Mouse (Mus musculus) hindbrain, embryonic 11.5 days (tissue): ENCODE results near the gene Ankfn1. TPM values are rescaled to one million over a fixed set of nuclear protein-coding genes. Genes with fewer than 3 reads are reported as not detected.

ENCODE experiments used
- ATAC-seq: fragments of 200-750 bp; cut with Nextera tagmentation; 2 replicates; pipeline ENCODE4 v1.8.0; 2017; ENCODE audit warnings: mild to moderate bottlenecking, moderate TSS enrichment, moderate library complexity; ENCODE audit not compliant: low FRiP score
- DNase-seq: peaks from one replicate; pipeline ENCODE4 v3.0.0-alpha.2; 2015; ENCODE audit warnings: low spot score
- H3K27ac ChIP-seq: fragments of 300-500 bp; sonication (generic); 2 replicates; pipeline ENCODE4 v1.5.1; 2014; ENCODE audit warnings: mild to moderate bottlenecking, low read depth, low read length
- H3K27me3 ChIP-seq: fragments of 300-500 bp; sonication (generic); 2 replicates; pipeline ENCODE4 v1.6.1; 2014; ENCODE audit warnings: mild to moderate bottlenecking, low read length, moderate library complexity, mixed read lengths; ENCODE audit not compliant: control insufficient read depth, insufficient read depth
- H3K36me3 ChIP-seq: fragments of 300-500 bp; sonication (generic); 2 replicates; pipeline ENCODE4 v1.6.1; 2014; ENCODE audit warnings: mild to moderate bottlenecking, low read length, moderate library complexity, mixed read lengths; ENCODE audit not compliant: control insufficient read depth, insufficient read depth
- H3K4me1 ChIP-seq: fragments of 300-500 bp; sonication (generic); replicated peaks from 2 replicates; pipeline ENCODE4 v1.6.1; 2014; ENCODE audit warnings: low read length, mixed read lengths; ENCODE audit not compliant: control insufficient read depth, insufficient read depth
- H3K4me2 ChIP-seq: fragments of 300-500 bp; sonication (generic); replicated peaks from 2 replicates; pipeline ENCODE4 v1.6.1; 2014; ENCODE audit warnings: mild to moderate bottlenecking, low read depth, low read length
- H3K4me3 ChIP-seq: fragments of 300-500 bp; sonication (generic); 2 replicates; pipeline ENCODE4 v1.5.1; 2014; ENCODE audit warnings: low read depth, low read length
- H3K9ac ChIP-seq: fragments of 300-500 bp; sonication (generic); 2 replicates; pipeline ENCODE4 v1.6.1; 2014; ENCODE audit warnings: low read depth, low read length
- H3K9me3 ChIP-seq: fragments of 300-500 bp; sonication (generic); 2 replicates; pipeline ENCODE4 v1.6.1; 2016; ENCODE audit warnings: low read length; ENCODE audit not compliant: control insufficient read depth
- WGBS: fragments of 180-500 bp; shearing (Covaris S2); extraction: QIAGEN DNeasy Blood & Tissue Kit; methylation state at CpG from one replicate; pipeline ENCODE4 v1.1.7; 2014; 5-methylcytosine and 5-hydroxymethylcytosine counted together
- polyA plus RNA-seq: library from polyadenylated mRNA; unstranded; fragments of >200 nt; fragmentation: Nextera tagmentation; extraction: Ambion mirVana; gene quantifications from 2 replicates; pipeline ENCODE4 v1.2.1, GENCODE M21; 2014

Gene Ankfn1
- polyA plus RNA-seq, 1 experiment from 2014 or later, result 2.1 TPM

DNA sequence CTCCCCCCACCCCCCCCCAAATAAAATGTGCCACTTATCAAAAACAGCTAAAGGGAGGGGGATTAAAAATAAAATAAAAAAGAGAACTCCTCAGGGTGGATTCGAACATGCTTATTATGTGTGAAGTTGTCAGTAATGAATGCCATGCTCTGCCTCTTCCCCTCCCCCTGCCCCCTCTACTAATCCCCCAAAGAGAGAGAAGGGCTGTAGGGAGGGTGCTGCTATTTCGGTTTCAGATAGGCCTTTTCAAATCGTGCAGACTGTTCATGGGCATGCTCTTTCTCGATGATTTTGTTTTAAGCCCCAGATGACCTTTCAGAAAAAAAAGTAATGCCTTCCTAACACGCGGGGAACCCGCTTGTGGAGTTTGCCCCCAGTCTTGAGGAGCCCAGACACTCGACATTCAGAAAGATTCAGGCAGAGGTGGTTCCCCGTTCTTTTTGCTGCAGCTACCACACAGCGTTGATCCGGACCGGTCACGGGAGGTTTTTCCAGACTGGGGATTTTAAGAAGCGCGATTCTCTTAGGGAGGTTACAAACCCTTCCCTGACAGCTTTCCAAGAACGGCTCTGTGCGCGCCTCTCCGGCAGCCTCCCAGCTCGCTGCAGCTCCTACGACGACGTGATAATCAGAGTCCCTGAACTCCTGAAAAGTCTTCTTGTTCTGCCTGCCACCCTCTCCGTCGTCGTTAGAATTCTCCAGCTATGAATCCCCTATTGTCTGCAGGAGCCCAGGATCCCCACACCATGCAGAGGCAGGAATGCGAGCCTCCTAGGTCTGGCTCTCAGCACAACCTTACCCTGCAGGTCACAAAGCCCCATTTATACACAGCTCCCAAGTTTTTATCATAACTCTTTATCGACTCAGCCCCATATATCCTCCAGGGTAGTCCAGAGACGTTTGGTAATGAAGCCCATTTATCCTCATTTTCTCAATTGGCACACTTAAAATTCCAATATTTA, 232.3 kb downstream of the Ankfn1 start:
- Histone ChIP-seq H3K4me1 (0 out of 2 replicates have a peak, but pooled peaks cover 3% of the 10 kb centered on the region), H3K27ac (peak overlapping the region; percentile 12; the same call in 1 of the 2 replicates), H3K9me3 (no peaks in the 10 kb centered on the region), H3K36me3 (no peaks in the 10 kb centered on the region), H3K4me3 (0 out of 2 replicates have a peak overlapping the region, but pooled peaks have one; percentile 1), H3K9ac (peak overlapping the region; percentile 38), H3K4me2 (peak overlapping the region; percentile 29), H3K27me3 (no peaks in the 10 kb centered on the region)
- DNase-seq (peak; percentile 57), ATAC-seq (0 out of 2 replicates have a peak, but pooled peaks have one; percentile 38)
- WGBS, result 4% methylated on average over 29 of the region's 29 CpGs

DNA sequence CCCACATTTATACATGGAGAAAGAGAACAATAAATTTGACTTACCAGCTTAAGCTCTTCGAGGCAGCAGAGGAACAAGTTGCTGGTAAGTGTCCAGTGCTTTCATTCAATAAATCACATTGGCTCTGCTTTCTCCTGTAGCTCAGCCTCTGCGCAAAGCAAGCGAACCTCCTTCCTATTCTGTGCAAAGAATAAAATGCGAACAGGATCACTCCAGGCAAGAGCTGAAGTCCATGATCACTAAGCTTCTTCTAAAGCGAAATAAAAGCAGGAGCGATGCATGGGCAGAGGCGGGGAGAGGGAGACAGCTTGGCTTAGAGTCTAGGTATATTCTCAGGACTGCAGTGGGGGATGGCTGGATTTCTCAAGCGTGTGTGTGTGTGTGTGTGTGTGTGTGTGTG, 239.1 kb downstream of the Ankfn1 start:
- Histone ChIP-seq H3K27me3 (no peaks in the 10 kb centered on the region), H3K4me3 (no peak overlapping the region), H3K27ac (no peak overlapping the region), H3K9ac (no peak overlapping the region), H3K36me3 (no peaks in the 10 kb centered on the region), H3K9me3 (no peaks in the 10 kb centered on the region), H3K4me1 (no peaks in the 10 kb centered on the region), H3K4me2 (no peak overlapping the region)
- ATAC-seq (no peak), DNase-seq (no peak)
- WGBS, result 86% methylated on average over 8 of the region's 8 CpGs

- H3K4me1 ChIP-seq, result no peaks in the 10 kb centered on the region
- 66% methylated on average over 4 of the region's 4 CpGs for WGBS
- H3K9ac ChIP-seq, result no peak overlapping the region
- H3K4me2 ChIP-seq, result no peak overlapping the region
- no peak for DNase-seq
- no peak overlapping the region for H3K27ac ChIP-seq
- H3K27me3 ChIP-seq, result no peaks in the 10 kb centered on the region
- no peak overlapping the region for H3K4me3 ChIP-seq
- no peaks in the 10 kb centered on the region for H3K9me3 ChIP-seq
- ATAC-seq, result no peak
- H3K36me3 ChIP-seq, result no peaks in the 10 kb centered on the region
These were observed 249.5 kb downstream of the Ankfn1 start for GRCm38 (mm10) chr11:89527800-89528430.

GRCm38 (mm10) chr11:89515501-89515901, 262.0 kb downstream of the Ankfn1 start:
- Histone ChIP-seq H3K9me3 (no peaks in the 10 kb centered on the region), H3K27me3 (no peaks in the 10 kb centered on the region), H3K27ac (no peak overlapping the region), H3K9ac (no peak overlapping the region), H3K4me2 (no peak overlapping the region), H3K4me3 (no peak overlapping the region), H3K36me3 (no peaks in the 10 kb centered on the region), H3K4me1 (no peaks in the 10 kb centered on the region)
- DNase-seq (no peak), ATAC-seq (no peak)
- 61% methylated on average over 9 of the region's 9 CpGs for WGBS

DNA sequence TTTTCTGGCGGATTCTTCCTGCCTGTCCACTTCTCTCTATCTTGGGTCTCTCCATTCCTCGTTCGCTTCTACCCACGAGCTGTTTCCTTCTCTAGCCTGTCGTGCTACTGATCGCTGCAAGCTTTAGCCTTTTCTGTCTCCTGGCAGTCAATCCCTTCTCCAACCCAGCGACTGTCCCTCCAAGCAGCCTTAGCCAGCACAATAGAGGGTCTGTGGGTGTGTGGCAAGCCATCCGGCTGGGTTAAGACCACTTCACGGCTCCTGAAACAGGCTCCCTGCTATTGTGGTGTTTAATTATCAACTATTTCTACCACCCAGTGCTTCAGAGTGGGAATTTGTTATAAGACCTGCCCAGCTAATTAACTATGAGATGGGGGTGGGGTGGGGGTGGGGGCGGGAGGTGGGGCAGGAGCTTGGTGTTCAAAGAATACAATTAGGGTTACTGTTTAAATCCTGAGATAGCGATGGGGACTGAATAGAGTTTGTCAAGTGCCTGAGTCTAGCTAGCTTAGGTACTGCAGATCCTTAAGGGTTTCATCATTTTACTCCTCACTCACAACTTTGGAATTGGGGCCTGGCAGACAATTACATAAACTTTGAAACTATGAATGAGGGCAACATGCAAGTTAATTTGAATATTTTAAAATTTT, 268.7 kb downstream of the Ankfn1 start:
- 13% methylated on average over 11 of the region's 11 CpGs for WGBS
- no peak overlapping the region for H3K27ac ChIP-seq
- ATAC-seq (no peak), DNase-seq (peak; percentile 32)
- H3K36me3 ChIP-seq, result no peaks in the 10 kb centered on the region
- no peak overlapping the region for H3K4me2 ChIP-seq
- H3K9ac ChIP-seq, result no peak overlapping the region
- H3K27me3 ChIP-seq, result no peaks in the 10 kb centered on the region
- H3K4me1 ChIP-seq, result no peaks in the 10 kb centered on the region
- no peaks in the 10 kb centered on the region for H3K9me3 ChIP-seq
- H3K4me3 ChIP-seq, result no peak overlapping the region

- ATAC-seq (peak; percentile 45; the same call in 1 of the 2 replicates), DNase-seq (no peak)
- Histone ChIP-seq H3K9ac (no peak overlapping the region), H3K4me2 (no peak overlapping the region), H3K9me3 (no peaks in the 10 kb centered on the region), H3K27ac (no peak overlapping the region), H3K36me3 (no peaks in the 10 kb centered on the region), H3K4me3 (no peak overlapping the region), H3K4me1 (no peaks in the 10 kb centered on the region), H3K27me3 (no peaks in the 10 kb centered on the region)
- 52% methylated on average over 11 of the region's 11 CpGs for WGBS
These were observed 270.7 kb downstream of the Ankfn1 start for GRCm38 (mm10) chr11:89506595-89507245.

GRCm38 (mm10) chr11:89505046-89505445, 272.4 kb downstream of the Ankfn1 start:
- H3K27me3 ChIP-seq, result no peaks in the 10 kb centered on the region
- H3K36me3 ChIP-seq, result no peaks in the 10 kb centered on the region
- H3K4me3 ChIP-seq, result no peak overlapping the region
- ATAC-seq, result no peak
- WGBS, result 81% methylated on average over 7 of the region's 7 CpGs
- no peak overlapping the region for H3K4me2 ChIP-seq
- H3K4me1 ChIP-seq, result no peaks in the 10 kb centered on the region
- no peaks in the 10 kb centered on the region for H3K9me3 ChIP-seq
- no peak for DNase-seq
- no peak overlapping the region for H3K9ac ChIP-seq
- H3K27ac ChIP-seq, result no peak overlapping the region

DNA sequence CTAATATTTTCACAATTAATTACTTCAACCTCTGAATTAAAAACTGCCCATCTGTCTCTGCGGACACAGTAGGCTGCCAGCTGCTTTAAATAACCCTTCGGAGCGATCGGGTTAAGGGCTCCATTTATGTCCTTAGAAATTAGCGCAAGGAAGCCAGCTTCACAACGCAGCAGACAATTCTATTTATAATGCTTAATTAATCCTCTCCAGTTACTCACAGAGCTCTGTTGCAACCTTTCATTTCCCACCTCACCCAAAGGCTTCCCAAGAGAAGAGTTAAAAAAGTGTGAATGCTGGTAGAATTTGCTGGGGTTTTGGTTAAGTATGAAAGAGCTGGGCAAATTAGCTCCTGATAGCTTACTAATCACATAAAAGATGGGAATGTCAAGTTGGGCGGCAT, 275.7 kb downstream of the Ankfn1 start:
- no peak for ATAC-seq
- H3K4me1 ChIP-seq, result no peaks in the 10 kb centered on the region
- DNase-seq, result no peak
- H3K9ac ChIP-seq, result no peak overlapping the region
- no peaks in the 10 kb centered on the region for H3K36me3 ChIP-seq
- no peaks in the 10 kb centered on the region for H3K27me3 ChIP-seq
- H3K4me2 ChIP-seq, result no peak overlapping the region
- no peak overlapping the region for H3K27ac ChIP-seq
- H3K9me3 ChIP-seq, result no peaks in the 10 kb centered on the region
- 70% methylated on average over 7 of the region's 7 CpGs for WGBS
- no peak overlapping the region for H3K4me3 ChIP-seq
